Mouse (Mus musculus) T-cell, adult 66 days (primary cell): ENCODE data around the gene Gm30302. TPM values are rescaled to one million over a fixed set of nuclear protein-coding genes. Genes with fewer than 3 reads are reported as not detected.

Experiments used
- total RNA-seq, 2 experiments: library from RNA; stranded (reverse); gene quantifications; 3 replicates in 1 of 2; 4 replicates in 1 of 2; pipeline ENCODE4 v1.2.4; 2023

Gene Gm30302
- not detected for total RNA-seq

GRCm38 (mm10) chr13:49798901-49799300 lies at the start of gene Gm30302:
Gm30302 (minus strand) TSS chr13:49799001.

Other genes starting within 250 kb of the Gm30302 start
- gene Omd, start 216.5 kb downstream of the Gm30302 start, total RNA-seq: not detected
- not detected for gene Ogn, start 191.0 kb downstream of the Gm30302 start, total RNA-seq
- 1 to 10 TPM; 1.1 to 1.9 TPM for gene Cenpp, start 146.2 kb downstream of the Gm30302 start, total RNA-seq
- 10 to 100 TPM; 49.5 to 59.9 TPM for gene Nol8, start 145.9 kb downstream of the Gm30302 start, total RNA-seq
- 100 to 1,000 TPM; 110 to 126 TPM for gene Iars, start 116.9 kb downstream of the Gm30302 start, total RNA-seq